Mouse (Mus musculus) heart, adult 18-20 months (tissue): ENCODE data around the gene Ankrd6. TPM values are rescaled to one million over a fixed set of nuclear protein-coding genes. Genes with fewer than 3 reads are reported as not detected.
A peak's percentile ranks its signal among the peaks of the same experiment; 100 is the strongest.
"Not testable (repeated sequence)": the region's sequence is repeated elsewhere in the genome, so short reads cannot be mapped to it uniquely, and the experiment has no call there.

Experiments
- DNase-seq, 2 experiments: peaks; one replicate each; pipeline ENCODE4 v3.0.0; 2021 to 2022; ENCODE audit warnings: mixed read lengths in 1 of 2
- long read RNA-seq, 2 experiments: library from polyadenylated mRNA; stranded (forward); transcript quantifications; one replicate each; pipeline ENCODE4 v2.0.0; 2021
- total RNA-seq, 2 experiments: library from RNA; stranded (reverse); gene quantifications; 2 replicates each; pipeline ENCODE4 v1.2.3; 2021

Ankrd6 gene
- total RNA-seq, result 1 to 10 TPM; 4.8 to 5.9 TPM
- long read RNA-seq, experiment 1, full-length matches to known transcripts, result 1 of 1 reads
- long read RNA-seq, experiment 1, partial matches to known transcripts, result 0 of 1 reads
- long read RNA-seq, experiment 1, other reads (novel, unspliced or antisense), result 0 of 1 reads
- long read RNA-seq, experiment 2, result 0 reads

DNA sequence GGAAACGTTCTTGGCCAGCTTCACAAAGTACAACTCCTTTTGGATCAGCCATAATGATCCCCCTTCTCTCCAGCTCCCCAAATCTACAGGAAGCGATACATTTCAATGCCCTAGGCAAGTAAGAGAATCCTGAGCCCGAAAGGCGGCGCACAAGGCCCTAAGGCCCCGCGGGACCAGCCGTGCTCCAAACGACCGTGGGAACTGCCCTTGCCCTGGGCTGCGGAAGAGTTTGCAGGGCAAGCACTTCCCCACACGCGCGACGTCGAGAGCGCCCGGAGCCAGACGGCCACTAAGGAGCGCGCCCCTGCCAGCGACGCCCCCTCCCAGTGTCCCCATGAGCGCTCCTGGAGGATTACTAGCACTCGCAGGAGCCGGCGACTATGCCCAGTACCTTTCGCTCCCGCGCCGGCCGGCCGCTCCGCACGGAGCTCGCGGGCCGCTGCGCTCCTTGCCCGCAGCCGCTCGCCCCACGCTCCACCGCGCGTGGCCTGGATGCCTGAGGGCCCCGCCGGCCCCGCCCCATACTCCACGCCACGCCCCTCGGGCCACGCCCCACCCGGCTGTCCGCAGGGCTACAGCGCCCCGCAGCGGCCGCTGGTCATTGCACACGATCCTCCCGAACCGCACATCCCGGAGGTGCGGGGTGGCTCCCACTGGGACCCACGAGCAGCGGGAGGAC lies at the start of gene Ankrd6:
Gene Ankrd6, minus strand, starts transcription at position 486 of the 679 bp plus-strand sequence.
- peak; percentile 65 to 84 for DNase-seq

DNA sequence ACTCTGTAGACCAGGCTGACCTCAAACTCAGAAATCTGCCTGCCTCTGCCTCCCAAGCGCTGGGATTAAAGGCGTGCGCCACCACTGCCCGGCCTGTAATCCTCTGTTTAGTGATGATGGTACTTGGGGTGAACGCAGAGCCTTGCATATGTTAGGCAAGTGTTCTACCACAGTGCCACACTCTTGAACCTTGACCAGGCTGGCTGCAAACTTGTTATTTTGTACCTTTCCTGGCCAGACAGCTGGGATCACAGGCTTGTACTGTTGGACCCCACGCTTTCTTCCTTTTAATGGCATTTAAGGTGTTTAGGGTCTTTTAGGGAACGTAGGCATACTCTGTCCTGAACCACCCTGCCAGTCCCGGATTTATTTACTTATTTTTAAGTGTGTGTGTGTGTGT lies 48.4 kb upstream of the Ankrd6 start:
- no peak for DNase-seq

DNA sequence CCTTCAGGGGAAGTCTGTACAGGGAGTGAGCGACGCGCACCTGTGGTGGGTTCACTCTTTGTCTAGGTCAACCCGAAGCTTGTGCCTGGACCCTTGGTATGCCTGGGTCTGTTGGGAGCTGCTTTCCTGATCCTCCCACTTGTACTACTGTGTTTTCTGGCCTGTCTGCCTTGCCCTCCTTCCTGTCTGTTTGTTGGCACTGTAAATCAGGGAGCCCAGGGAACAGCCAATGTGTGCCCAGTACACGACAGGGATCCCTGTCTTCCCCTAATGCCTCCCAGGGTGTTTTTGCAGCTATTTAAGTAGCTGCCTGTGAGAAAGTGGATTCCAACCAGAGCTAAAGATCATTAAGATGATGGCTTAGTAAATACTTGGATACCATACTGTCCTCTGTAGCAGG lies 46.9 kb upstream of the Ankrd6 start:
- no peak for DNase-seq

DNA sequence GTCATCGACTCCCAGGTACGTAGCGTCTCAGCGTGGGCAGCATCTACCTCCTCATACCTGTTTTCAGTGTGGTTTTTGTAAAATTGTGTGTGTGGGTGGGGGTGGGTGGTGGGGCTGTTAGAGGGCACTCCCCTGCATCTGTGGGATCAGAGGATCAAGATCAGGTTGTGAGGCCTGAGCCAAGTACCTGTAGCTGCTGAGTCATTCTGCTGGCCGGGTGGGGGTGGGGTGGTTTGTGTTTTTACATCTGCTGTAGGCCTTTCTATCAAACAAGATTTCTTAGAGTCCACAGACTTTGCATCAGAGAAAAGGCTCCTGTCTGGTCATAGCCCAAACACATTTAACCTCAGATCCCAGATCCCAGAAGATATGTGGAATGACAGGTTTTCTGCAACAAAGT lies 45.4 kb upstream of the Ankrd6 start:
- DNase-seq, result no peak

DNA sequence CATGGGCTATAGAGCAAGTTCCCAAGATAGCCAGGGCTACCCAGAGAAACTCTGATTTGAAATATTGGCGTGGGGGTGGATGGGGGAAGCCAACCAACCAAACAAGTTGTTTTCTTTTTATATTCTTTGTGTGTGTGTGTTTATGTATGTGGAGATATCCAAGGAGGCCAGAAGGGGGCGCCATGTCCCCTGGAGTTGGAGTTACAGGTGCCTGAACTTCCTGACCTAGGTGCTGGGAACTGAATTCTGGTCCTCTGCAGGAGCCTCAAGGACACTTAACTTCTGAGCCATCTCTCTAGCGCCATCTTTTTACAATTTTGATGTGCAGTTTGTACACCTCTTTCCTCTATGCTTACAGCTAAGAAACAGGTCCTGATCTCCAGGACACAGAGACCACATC lies 43.5 kb upstream of the Ankrd6 start:
- no peak for DNase-seq

DNA sequence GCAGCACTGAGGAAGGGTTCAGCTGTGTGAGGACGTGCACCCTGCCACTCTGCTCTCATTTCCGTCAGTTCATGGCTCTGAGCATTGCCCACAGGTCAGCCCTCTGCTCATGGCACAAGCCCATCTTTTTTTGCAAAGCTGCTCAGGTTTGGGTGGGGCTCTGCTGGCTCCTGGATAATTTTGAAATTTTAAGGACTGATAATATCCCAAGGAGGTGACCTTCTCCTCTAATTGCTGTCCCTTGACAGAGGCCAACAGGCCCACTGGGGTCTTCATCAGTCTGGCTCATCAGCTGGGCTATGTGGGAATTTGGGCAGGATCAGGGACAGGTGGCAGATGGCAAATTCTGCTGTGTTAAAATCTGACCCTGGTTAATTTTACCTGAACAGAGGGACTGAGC lies 38.7 kb upstream of the Ankrd6 start:
- no peak for DNase-seq

DNA sequence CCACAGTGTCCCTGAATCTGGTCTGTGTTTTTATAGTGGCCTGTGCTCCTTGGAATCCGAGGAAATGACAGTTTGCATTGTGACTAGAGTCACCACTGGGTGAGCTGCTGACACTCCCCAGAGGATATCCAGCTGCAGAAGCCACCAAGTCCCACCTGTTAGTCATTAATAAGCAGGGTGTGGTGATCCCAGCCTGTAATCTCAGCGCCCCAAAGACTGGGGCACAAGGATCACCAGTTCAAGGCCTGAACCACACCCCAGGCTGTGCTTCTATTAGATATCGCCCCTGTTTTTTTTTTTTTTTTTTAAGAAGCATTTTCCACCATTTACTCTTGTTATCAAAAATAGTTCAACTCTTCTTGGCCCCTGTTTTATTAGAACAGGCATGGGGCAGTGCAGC lies 36.4 kb upstream of the Ankrd6 start:
- no peak for DNase-seq

DNA sequence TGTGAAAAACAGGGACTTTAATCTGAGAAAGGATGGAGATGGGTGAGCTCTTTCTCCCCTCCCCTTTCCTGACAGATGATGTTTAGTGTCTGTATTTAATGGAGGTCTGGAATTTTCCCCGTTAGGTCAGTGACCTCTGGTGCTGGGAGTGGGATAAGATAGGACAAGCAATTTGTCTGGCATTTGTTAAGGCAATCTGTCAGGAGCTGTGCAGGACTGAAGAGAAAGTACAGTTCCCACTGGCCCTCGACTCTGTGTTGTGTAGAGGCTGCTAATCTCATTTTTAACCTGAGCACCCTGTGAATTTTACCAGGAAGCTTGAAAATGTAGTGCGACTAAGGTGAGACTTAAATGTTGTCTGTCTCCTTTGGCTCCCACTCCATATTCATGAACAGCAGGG lies 35.0 kb upstream of the Ankrd6 start:
- DNase-seq, result no peak

DNA sequence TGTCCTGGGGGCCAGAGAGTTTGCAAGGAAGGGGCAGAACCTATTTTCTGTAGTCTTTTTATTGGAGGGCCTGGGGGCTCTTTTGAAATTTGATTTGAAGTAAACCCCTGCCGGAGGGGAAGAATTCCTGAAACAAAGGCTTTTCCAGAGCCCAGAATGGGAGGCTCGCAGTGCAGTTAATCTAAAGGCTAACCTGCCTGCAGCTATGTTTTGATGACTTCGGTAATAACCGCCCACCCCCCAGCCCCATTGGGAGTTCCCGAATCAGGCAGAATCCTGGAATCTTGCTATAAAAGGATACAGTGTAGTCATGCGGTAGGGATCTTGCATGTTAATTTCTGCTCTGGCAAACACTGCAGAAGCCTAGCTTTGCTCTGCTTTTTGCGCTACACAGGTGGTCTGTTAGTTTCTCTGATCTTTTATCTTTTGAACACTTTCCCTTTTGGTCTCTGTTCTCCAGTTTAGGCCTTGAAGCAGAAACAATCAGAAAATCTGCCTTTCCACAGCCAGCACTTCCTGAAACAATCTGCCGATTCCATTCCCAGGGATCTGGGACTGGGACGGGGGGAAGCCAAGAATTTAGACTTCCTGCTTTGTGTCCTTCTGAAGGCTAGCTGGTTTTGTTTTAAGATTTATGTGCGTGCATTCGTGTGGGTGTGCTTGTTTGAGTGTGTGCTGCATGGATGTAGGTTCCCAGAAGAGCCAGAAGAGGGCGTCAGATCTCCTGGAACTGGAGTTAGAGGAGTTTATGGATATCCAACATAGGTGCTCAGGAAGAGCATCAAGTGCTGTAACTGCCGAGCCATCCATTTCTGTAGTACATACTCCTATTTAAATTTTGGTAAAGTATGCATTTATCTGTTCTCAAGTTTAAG lies 34.4 kb upstream of the Ankrd6 start:
- DNase-seq, result peak in 1 of 2 experiments; percentile 21

DNA sequence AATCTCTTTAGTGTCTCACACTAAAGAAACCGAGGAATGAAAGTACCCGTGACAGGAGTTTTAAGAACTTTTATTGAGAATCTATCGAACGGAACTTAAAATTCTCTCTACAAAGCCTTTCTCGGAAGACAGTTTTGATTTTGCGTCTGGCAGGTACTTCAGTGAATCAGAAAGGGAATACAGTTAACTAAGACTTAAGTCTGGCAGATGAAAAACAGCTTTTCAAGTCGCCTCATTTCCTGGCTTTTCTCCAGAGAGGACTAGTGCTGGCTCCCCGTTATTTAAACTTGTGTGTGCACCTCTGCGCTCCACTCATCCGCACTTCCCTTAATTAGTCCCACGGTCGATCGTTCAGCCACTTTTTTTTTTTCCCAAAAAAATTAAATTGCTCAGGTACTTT lies 33.6 kb upstream of the Ankrd6 start:
- DNase-seq, result peak in 1 of 2 experiments; percentile 34

DNA sequence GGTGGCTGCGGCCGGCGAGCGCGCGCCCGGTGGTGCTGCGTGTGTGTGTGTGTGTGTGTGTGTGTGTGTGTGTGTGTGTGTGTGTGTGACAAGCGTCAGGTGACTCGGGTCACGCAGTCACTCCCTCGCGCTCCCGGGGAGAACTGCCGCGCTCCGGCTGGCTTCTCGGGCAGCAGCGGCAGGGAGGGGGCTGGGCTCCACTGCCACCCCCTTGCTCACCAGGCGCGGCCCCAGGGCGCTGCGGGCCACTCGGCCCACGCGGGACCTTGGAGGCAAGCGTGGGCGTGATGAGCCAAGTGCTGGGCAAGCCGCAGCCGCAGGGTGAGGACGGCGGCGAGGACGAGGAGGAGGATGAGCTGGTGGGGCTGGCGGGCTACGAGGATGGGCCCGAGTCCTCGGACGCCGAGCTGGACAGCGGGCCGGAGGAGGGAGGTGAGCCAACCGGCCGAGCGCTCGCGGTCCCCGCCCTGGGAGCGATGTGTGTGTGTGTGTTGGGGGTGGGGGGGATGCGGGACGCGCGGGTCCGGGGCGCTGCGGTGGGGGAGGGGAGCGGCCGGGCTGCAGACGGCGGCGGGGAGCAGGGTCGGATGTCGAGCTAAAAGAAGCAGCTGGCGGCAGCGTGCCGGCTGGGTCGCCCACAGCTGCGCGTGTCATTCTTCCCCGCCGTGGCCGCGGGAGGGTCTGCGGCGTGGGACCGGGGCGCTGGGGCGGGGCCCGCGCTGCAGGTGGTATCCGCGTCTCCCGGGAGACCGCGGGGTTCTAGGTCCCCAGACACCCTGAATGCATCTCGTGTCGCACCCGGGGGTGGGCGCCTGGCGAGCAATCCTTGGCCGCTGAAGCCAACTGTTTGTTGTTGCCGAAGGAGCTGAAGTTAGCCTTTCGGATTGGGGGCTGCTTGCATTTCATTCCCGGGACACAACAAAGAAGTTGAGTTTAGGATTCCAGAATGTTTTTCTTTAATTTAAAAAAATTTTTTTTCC lies 32.8 kb upstream of the Ankrd6 start:
- DNase-seq, result peak; percentile 72 to 78

DNA sequence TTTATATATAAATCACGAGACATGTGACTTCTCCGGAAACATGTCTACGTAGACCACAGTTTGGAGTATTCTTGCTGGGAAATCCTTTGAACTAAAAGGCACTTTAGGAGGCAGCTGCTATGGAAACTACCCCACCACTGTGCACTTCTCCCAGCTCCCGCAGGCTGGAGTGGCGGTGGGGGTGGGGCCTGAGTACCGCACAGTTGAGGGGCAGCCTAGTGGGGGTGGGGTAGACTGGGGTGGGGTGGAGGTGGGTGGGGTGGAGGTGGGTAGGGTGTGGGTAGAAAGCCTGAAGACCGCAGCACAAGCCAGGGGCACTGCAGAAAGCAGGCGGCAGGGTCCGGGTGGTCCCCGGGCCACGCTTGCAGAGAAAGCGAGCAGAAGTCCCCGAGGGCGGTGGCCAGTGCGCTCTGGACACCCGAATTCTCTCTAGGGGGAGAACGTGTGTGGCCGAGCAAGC lies 32.1 kb upstream of the Ankrd6 start, which contains the start of gene Rragd:
Gene Rragd, plus strand, starts transcription at position 322 of the 460 bp plus-strand sequence.
- DNase-seq, result peak; percentile 18 to 48

DNA sequence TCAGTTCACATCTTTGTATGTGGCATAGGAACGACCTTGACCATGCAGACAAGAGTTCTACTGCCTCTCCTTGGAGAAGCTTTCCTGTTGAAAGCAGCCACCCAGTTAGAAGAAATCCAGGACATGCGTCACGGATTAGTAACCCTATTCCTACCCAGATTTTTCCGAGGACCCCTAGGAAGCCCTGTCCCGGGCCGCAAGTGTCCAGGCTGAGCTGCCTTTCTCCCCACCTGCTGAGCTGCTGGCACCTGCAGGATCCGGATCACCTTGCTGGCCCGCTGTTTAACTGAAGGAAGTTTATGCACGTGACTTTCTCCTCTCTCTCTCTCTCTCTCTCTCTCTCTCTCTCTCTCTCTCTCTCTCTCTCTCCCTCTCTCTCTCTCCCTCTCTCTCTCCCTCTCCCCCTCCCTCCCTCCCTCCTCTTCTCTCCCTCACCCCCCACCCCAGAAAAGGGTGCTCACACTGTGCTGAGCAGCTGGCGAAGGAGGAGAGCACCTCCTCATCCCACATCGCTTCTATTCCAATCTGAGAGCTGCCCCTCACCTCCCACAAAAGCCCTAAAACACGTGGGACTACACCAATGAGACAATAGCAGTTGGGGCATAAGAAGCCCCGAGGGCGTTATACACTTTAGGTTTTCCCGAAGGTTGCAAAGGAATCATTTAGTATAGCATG lies 31.5 kb upstream of the Ankrd6 start:
- DNase-seq, result peak; percentile 9 to 23

DNA sequence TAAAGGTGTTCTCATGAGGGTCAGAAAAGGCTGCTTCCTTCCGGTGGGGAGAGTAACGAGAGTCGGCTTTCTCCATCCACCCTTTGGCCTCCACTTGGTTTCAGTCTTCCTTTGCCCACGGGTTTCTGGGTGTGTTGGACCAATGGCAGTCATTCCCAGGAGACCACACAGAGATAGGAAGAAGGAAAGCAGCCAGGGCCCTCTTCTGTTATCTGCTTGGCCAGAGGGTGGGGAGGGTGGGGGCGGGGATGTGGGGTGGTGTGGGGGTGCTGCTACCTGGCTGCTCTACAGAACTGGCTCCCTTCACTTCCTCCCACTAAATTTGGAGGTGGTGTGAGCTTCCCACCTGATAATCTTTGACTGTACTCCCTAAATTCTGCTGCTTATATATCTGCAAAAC lies 31.0 kb upstream of the Ankrd6 start:
- peak; percentile 36 to 38 for DNase-seq

DNA sequence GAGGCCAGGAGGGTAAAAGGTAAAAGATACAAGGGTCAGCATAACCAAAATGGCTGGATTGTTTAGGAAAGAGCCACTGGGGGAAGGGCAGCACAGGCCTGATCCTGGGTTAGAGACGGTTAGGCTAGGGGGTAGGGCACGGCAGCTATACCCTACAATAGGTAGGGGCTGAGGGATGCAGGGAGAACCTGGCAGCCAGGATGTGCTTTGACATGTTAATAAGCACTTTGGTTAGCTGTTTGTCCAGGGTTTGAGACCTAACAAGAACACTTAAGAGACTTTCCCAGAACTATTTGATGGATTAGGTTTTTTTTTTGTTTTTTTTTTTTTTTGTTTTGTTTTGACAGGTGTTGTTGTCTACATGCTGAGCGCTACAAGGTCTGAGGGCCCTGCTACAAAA lies 29.4 kb upstream of the Ankrd6 start:
- no peak for DNase-seq

DNA sequence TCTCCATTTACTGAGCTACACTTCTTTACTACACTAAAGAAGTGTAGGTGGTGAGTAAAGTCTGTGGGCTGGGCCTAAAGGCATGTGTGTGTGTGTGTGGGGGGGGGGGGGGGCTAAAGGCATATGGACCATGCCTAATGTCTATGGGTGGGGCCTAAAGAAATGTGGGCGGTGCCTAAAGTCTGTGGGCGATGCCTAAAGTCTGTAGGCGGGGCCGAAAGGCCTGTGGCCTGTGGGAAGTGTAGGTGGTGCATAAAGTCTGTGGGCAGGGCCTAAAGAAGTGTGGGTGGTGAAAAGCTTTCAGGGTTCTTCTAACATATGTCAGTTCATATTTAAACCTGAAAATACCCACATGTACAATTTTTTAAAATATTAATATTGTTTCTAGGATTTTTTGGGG lies 26.7 kb upstream of the Ankrd6 start:
- no peak for DNase-seq

DNA sequence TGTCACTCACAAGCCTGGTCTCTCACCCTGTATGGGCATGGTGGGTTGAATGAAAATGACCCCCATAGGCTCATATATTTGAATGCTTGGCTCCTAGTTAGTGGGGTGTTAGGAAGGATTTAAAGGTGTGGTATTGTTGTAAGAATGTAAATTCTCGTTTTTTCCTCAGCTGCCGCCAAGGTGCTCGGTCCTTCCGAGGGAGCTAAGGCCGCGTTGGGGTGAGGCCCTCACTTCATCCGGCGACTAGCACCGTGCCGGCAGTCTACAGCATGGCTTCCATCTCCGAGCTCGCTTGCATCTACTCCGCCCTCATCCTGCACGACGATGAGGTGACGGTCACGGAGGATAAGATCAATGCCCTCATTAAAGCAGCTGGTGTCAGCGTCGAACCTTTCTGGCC lies 14.0 kb upstream of the Ankrd6 start:
- not testable (repeated sequence) for DNase-seq

DNA sequence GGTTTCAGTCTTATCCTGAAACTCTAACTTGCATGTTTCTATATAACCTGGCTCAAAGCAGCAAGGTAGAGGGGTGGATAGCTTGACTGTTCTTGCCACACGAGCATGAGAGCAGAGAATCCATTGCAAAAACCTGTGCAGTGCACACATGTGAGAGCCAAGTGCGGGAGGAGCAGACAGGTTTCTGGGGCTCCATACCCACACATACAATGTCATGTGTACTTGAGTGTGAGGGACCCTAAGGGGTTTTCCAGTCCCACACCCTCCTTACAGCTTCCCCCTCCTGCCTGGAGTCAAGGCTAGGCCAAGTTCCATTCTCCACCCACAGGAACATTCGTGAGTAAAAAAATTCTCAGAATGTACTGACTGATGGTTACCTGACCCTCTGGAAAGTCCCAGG lies 10.8 kb upstream of the Ankrd6 start:
- no peak for DNase-seq

DNA sequence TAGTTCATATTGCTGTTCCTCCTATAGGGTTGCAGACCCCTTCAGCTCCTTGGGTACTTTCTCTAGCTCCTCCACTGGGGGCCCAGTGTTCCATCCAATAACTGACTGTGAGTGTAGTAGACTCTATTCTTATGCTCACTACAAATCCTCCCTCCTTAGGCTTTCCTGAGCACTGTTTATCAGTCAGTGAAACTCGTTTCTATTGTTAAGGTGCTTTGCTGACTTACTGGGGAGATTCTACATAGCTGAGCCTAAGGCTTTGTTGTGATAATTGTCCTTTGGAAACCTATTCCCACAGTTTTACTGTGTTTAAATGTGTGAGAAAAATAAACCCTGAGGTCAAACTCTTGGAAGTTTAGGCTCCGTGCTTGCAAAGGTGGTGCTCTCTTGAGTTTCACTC lies 5.8 kb upstream of the Ankrd6 start:
- DNase-seq, result no peak

DNA sequence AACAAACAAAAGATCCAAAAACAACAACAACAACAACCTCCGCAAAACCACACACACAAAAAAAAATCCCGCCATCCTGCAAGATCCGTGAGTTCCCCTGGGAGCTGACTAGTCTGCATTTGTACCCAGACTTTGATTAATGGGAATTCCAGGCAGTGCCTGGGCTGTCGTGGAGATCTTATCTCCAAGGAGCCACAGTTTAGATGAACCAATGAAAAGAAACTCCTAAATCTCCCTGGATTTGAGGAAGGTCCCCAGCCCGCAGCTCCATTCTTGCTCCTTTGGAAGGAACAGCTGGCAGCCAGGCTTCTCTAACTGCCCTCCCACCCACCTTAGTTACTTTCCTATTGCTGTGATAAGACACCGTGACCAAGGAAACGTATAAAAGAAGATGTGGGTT lies 2.0 kb upstream of the Ankrd6 start:
- no peak for DNase-seq
